Mouse (Mus musculus): ENCODE data around the gene Cox8a. TPM values are rescaled to one million over a fixed set of nuclear protein-coding genes. Genes with fewer than 3 reads are reported as not detected.

Cox8a gene
- 87.4 TPM for polyA plus RNA-seq (2014; fragmentation: Illumina TruSeq; extraction: RNeasy Lipid Tissue Mini Kit (QIAGEN cat#74804); ENCODE audit: low read depth, low replicate concordance)

GRCm38 (mm10) chr19:7217162-7217925 lies at the start of gene Cox8a:
Gene Cox8a, minus strand, starts transcription at chr19:7217616.

GRCm38 (mm10) chr19:7240782-7241690 lies 23.6 kb upstream of the Cox8a start, which contains the start of gene Naa40:
Gene Naa40, minus strand, starts transcription at chr19:7241183.

GRCm38 (mm10) chr19:7205753-7206736 lies 11.4 kb downstream of the Cox8a start, which contains the start of gene Otub1:
Gene Otub1, minus strand, starts transcription at chr19:7206316.

Other genes with a start within 250 kb of the Cox8a start
- gene Ppp1r14b, start 242.6 kb downstream of the Cox8a start, polyA plus RNA-seq (2014; fragmentation: Illumina TruSeq; extraction: RNeasy Lipid Tissue Mini Kit (QIAGEN cat#74804); ENCODE audit: low read depth, low replicate concordance): 6.6 TPM
- 3.5 TPM for gene Plcb3, start 241.1 kb downstream of the Cox8a start, polyA plus RNA-seq (2014; fragmentation: Illumina TruSeq; extraction: RNeasy Lipid Tissue Mini Kit (QIAGEN cat#74804); ENCODE audit: low read depth, low replicate concordance)
- gene Fkbp2, start 237.1 kb downstream of the Cox8a start, polyA plus RNA-seq (2014; fragmentation: Illumina TruSeq; extraction: RNeasy Lipid Tissue Mini Kit (QIAGEN cat#74804); ENCODE audit: low read depth, low replicate concordance): 15.7 TPM
- 12.7 TPM for gene Vegfb, start 230.0 kb downstream of the Cox8a start, polyA plus RNA-seq (2014; fragmentation: Illumina TruSeq; extraction: RNeasy Lipid Tissue Mini Kit (QIAGEN cat#74804); ENCODE audit: low read depth, low replicate concordance)
- 2.3 TPM for gene Dnajc4, start 225.0 kb downstream of the Cox8a start, polyA plus RNA-seq (2014; fragmentation: Illumina TruSeq; extraction: RNeasy Lipid Tissue Mini Kit (QIAGEN cat#74804); ENCODE audit: low read depth, low replicate concordance)
- 1.3 TPM for gene Nudt22, start 221.5 kb downstream of the Cox8a start, polyA plus RNA-seq (2014; fragmentation: Illumina TruSeq; extraction: RNeasy Lipid Tissue Mini Kit (QIAGEN cat#74804); ENCODE audit: low read depth, low replicate concordance)
- gene Trpt1, start 221.5 kb downstream of the Cox8a start, polyA plus RNA-seq (2014; fragmentation: Illumina TruSeq; extraction: RNeasy Lipid Tissue Mini Kit (QIAGEN cat#74804); ENCODE audit: low read depth, low replicate concordance): not detected
- 0.17 TPM for gene Fermt3, start 198.1 kb downstream of the Cox8a start, polyA plus RNA-seq (2014; fragmentation: Illumina TruSeq; extraction: RNeasy Lipid Tissue Mini Kit (QIAGEN cat#74804); ENCODE audit: low read depth, low replicate concordance)
- 112 TPM for gene Stip1, start 177.6 kb downstream of the Cox8a start, polyA plus RNA-seq (2014; fragmentation: Illumina TruSeq; extraction: RNeasy Lipid Tissue Mini Kit (QIAGEN cat#74804); ENCODE audit: low read depth, low replicate concordance)
- 8.3 TPM for gene Macrod1, start 160.8 kb downstream of the Cox8a start, polyA plus RNA-seq (2014; fragmentation: Illumina TruSeq; extraction: RNeasy Lipid Tissue Mini Kit (QIAGEN cat#74804); ENCODE audit: low read depth, low replicate concordance)
- 0.35 TPM for gene Flrt1, start 111.9 kb downstream of the Cox8a start, polyA plus RNA-seq (2014; fragmentation: Illumina TruSeq; extraction: RNeasy Lipid Tissue Mini Kit (QIAGEN cat#74804); ENCODE audit: low read depth, low replicate concordance)
- gene Otub1, start 11.3 kb downstream of the Cox8a start, polyA plus RNA-seq (2014; fragmentation: Illumina TruSeq; extraction: RNeasy Lipid Tissue Mini Kit (QIAGEN cat#74804); ENCODE audit: low read depth, low replicate concordance): 24.6 TPM
- 9.3 TPM for gene Naa40, start 23.6 kb upstream of the Cox8a start, polyA plus RNA-seq (2014; fragmentation: Illumina TruSeq; extraction: RNeasy Lipid Tissue Mini Kit (QIAGEN cat#74804); ENCODE audit: low read depth, low replicate concordance)
- gene Rcor2, start 49.7 kb upstream of the Cox8a start, polyA plus RNA-seq (2014; fragmentation: Illumina TruSeq; extraction: RNeasy Lipid Tissue Mini Kit (QIAGEN cat#74804); ENCODE audit: low read depth, low replicate concordance): not detected
- gene Mark2, start 124.2 kb upstream of the Cox8a start, polyA plus RNA-seq (2014; fragmentation: Illumina TruSeq; extraction: RNeasy Lipid Tissue Mini Kit (QIAGEN cat#74804); ENCODE audit: low read depth, low replicate concordance): 28.2 TPM
- gene Spindoc, start 165.4 kb upstream of the Cox8a start, polyA plus RNA-seq (2014; fragmentation: Illumina TruSeq; extraction: RNeasy Lipid Tissue Mini Kit (QIAGEN cat#74804); ENCODE audit: low read depth, low replicate concordance): 0.70 TPM
- 10.9 TPM for gene 2700081O15Rik, start 200.0 kb upstream of the Cox8a start, polyA plus RNA-seq (2014; fragmentation: Illumina TruSeq; extraction: RNeasy Lipid Tissue Mini Kit (QIAGEN cat#74804); ENCODE audit: low read depth, low replicate concordance)